Mouse (Mus musculus) limb, embryonic 15.5 days (tissue): ENCODE measurements around the gene Gamt. TPM values are rescaled to one million over a fixed set of nuclear protein-coding genes. Genes with fewer than 3 reads are reported as not detected.

ENCODE experiments used
- ATAC-seq: fragments of 200-750 bp; cut with Nextera tagmentation; 2 replicates; pipeline ENCODE4 v1.8.0; 2017; ENCODE audit warnings: low read depth, moderate TSS enrichment; ENCODE audit not compliant: insufficient number of reproducible peaks, low FRiP score, low TSS enrichment
- H3K27ac ChIP-seq: fragments of 300-500 bp; sonication (generic); 2 replicates; pipeline ENCODE4 v1.5.1; 2015; ENCODE audit warnings: moderate library complexity, mild to moderate bottlenecking, inconsistent platforms
- H3K27me3 ChIP-seq: fragments of 300-500 bp; sonication (generic); 2 replicates; pipeline ENCODE4 v1.6.1; 2015; ENCODE audit warnings: inconsistent platforms
- H3K36me3 ChIP-seq: fragments of 300-500 bp; sonication (generic); 2 replicates; pipeline ENCODE4 v1.6.1; 2015; ENCODE audit warnings: inconsistent platforms
- H3K4me1 ChIP-seq: fragments of 300-500 bp; sonication (generic); 2 replicates; pipeline ENCODE4 v1.6.1; 2015; ENCODE audit warnings: inconsistent platforms
- H3K4me2 ChIP-seq: fragments of 300-500 bp; sonication (generic); 2 replicates; pipeline ENCODE4 v1.6.1; 2015; ENCODE audit warnings: mild to moderate bottlenecking, inconsistent platforms
- H3K4me3 ChIP-seq: fragments of 300-500 bp; sonication (generic); 2 replicates; pipeline ENCODE4 v1.5.1; 2015; ENCODE audit warnings: mild to moderate bottlenecking, inconsistent platforms
- H3K9ac ChIP-seq: fragments of 300-500 bp; sonication (generic); 2 replicates; pipeline ENCODE4 v1.6.1; 2015; ENCODE audit warnings: inconsistent platforms
- H3K9me3 ChIP-seq: fragments of 300-500 bp; sonication (generic); 2 replicates; pipeline ENCODE4 v1.6.1; 2016; ENCODE audit warnings: inconsistent platforms
- WGBS: fragments of 180-500 bp; shearing (Covaris S2); methylation state at CpG from one replicate; pipeline ENCODE4 v1.1.7; 2015; 5-methylcytosine and 5-hydroxymethylcytosine counted together
- polyA plus RNA-seq: library from polyadenylated mRNA; unstranded; fragments of >200 nt; fragmentation: Nextera tagmentation; extraction: Ambion mirVana; gene quantifications from 2 replicates; pipeline ENCODE4 v1.2.1, GENCODE M21; 2015

Gene Gamt
- polyA plus RNA-seq, 1 experiment from 2014 or later: 64.4 TPM

- peak; percentile 45 for ATAC-seq
- WGBS: under 1% methylated on average over 70 of the region's 81 CpGs
- H3K27ac ChIP-seq: peak overlapping the region; percentile 87
- peaks cover 8% of the 10 kb centered on the region for H3K36me3 ChIP-seq
- H3K9ac ChIP-seq: peak overlapping the region; percentile 92
- no peaks in the 10 kb centered on the region for H3K27me3 ChIP-seq
- peaks cover 69% of the 10 kb centered on the region for H3K4me1 ChIP-seq
- peak overlapping the region; percentile 69 for H3K4me2 ChIP-seq
- H3K4me3 ChIP-seq: peak overlapping the region; percentile 97
- H3K9me3 ChIP-seq: no peaks in the 10 kb centered on the region
Measured at GRCm38 (mm10) chr10:80264341-80265148, 3.7 kb upstream of the Gamt start.

GRCm38 (mm10) chr10:80262776-80263365 lies 2.1 kb upstream of the Gamt start:
- no peak for ATAC-seq
- Histone ChIP-seq H3K4me1 (peaks cover 63% of the 10 kb centered on the region), H3K36me3 (peaks cover 15% of the 10 kb centered on the region)

GRCm38 (mm10) chr10:80262169-80262568 lies 1.4 kb upstream of the Gamt start:
- H3K4me2 ChIP-seq: peak overlapping the region; percentile 92
- no peaks in the 10 kb centered on the region for H3K27me3 ChIP-seq
- H3K27ac ChIP-seq: peak overlapping the region; percentile 99
- peaks cover 56% of the 10 kb centered on the region for H3K4me1 ChIP-seq
- 0 out of 2 replicates have a peak overlapping the region, but pooled peaks have one; percentile 55 for H3K9ac ChIP-seq
- ATAC-seq: no peak
- peaks cover 20% of the 10 kb centered on the region for H3K36me3 ChIP-seq
- WGBS: 72% methylated on average over 12 of the region's 12 CpGs
- peak overlapping the region; percentile 55 for H3K4me3 ChIP-seq
- H3K9me3 ChIP-seq: no peaks in the 10 kb centered on the region

More at GRCm38 (mm10) chr10:80262776-80263365, 2.1 kb upstream of the Gamt start:
- Histone ChIP-seq H3K27ac (no peak overlapping the region), H3K9ac (no peak overlapping the region), H3K4me2 (no peak overlapping the region), H3K4me3 (no peak overlapping the region), H3K27me3 (no peaks in the 10 kb centered on the region), H3K9me3 (no peaks in the 10 kb centered on the region)
- 91% methylated on average over 10 of the region's 10 CpGs for WGBS

GRCm38 (mm10) chr10:80261585-80261968 lies 765 bp upstream of the Gamt start:
- Histone ChIP-seq H3K4me1 (peaks cover 51% of the 10 kb centered on the region), H3K4me2 (peak overlapping the region; percentile 92), H3K36me3 (peaks cover 26% of the 10 kb centered on the region), H3K4me3 (peak overlapping the region; percentile 55), H3K27me3 (no peaks in the 10 kb centered on the region), H3K9ac (peak overlapping the region; percentile 55), H3K27ac (peak overlapping the region; percentile 99), H3K9me3 (no peaks in the 10 kb centered on the region)
- ATAC-seq: peak; percentile 67
- 1% methylated on average over 14 of the region's 14 CpGs for WGBS

GRCm38 (mm10) chr10:80259861-80260641 lies 761 bp downstream of the Gamt start:
- Histone ChIP-seq H3K9ac (peak overlapping the region; percentile 62), H3K9me3 (no peaks in the 10 kb centered on the region), H3K4me1 (peaks cover 42% of the 10 kb centered on the region), H3K27ac (peak overlapping the region; percentile 99), H3K4me2 (peak overlapping the region; percentile 92), H3K4me3 (peak overlapping the region; percentile 55), H3K36me3 (peaks cover 42% of the 10 kb centered on the region), H3K27me3 (no peaks in the 10 kb centered on the region)
- ATAC-seq: no peak
- WGBS: 8% methylated on average over 19 of the region's 19 CpGs

GRCm38 (mm10) chr10:80259463-80259805 lies 1.4 kb downstream of the Gamt start:
- WGBS: 74% methylated on average over 6 of the region's 6 CpGs
- ATAC-seq: no peak
- H3K9me3 ChIP-seq: no peaks in the 10 kb centered on the region
- peaks cover 48% of the 10 kb centered on the region for H3K36me3 ChIP-seq
- no peaks in the 10 kb centered on the region for H3K27me3 ChIP-seq
- H3K4me2 ChIP-seq: peak overlapping the region; percentile 92
- peak overlapping the region; percentile 99; the same call in 1 of the 2 replicates for H3K27ac ChIP-seq
- peaks cover 42% of the 10 kb centered on the region for H3K4me1 ChIP-seq
- 0 out of 2 replicates have a peak overlapping the region, but pooled peaks have one; percentile 62 for H3K9ac ChIP-seq
- peak overlapping the region; percentile 55 for H3K4me3 ChIP-seq

- 88% methylated on average over 14 of the region's 14 CpGs for WGBS
- no peak for ATAC-seq
- Histone ChIP-seq H3K9ac (0 out of 2 replicates have a peak overlapping the region, but pooled peaks have one; percentile 2), H3K4me2 (peak overlapping the region; percentile 92), H3K27me3 (no peaks in the 10 kb centered on the region), H3K4me1 (peaks cover 39% of the 10 kb centered on the region), H3K27ac (no peak overlapping the region), H3K4me3 (peak overlapping the region; percentile 55; the same call in 1 of the 2 replicates), H3K36me3 (peaks cover 53% of the 10 kb centered on the region), H3K9me3 (no peaks in the 10 kb centered on the region)
Measured at GRCm38 (mm10) chr10:80258752-80259462, 1.9 kb downstream of the Gamt start.

GRCm38 (mm10) chr10:80257936-80258335 lies 2.9 kb downstream of the Gamt start:
- Histone ChIP-seq H3K4me3 (no peak overlapping the region), H3K36me3 (peaks cover 62% of the 10 kb centered on the region), H3K4me2 (no peak overlapping the region), H3K27me3 (no peaks in the 10 kb centered on the region), H3K9ac (no peak overlapping the region), H3K27ac (no peak overlapping the region), H3K9me3 (no peaks in the 10 kb centered on the region), H3K4me1 (peaks cover 34% of the 10 kb centered on the region)
- ATAC-seq: no peak
- WGBS: 62% methylated on average over 2 of the region's 2 CpGs

GRCm38 (mm10) chr10:80255881-80256535 lies 4.8 kb downstream of the Gamt start:
- WGBS: 87% methylated on average over 5 of the region's 5 CpGs
- Histone ChIP-seq H3K27ac (no peak overlapping the region), H3K4me1 (peaks cover 21% of the 10 kb centered on the region), H3K27me3 (no peaks in the 10 kb centered on the region), H3K36me3 (peaks cover 67% of the 10 kb centered on the region), H3K4me3 (no peak overlapping the region), H3K9ac (no peak overlapping the region), H3K4me2 (no peak overlapping the region), H3K9me3 (no peaks in the 10 kb centered on the region)
- no peak for ATAC-seq

- ATAC-seq: no peak
- 94% methylated on average over 26 of the region's 26 CpGs for WGBS
- no peak overlapping the region for H3K4me3 ChIP-seq
- no peak overlapping the region for H3K4me2 ChIP-seq
- no peak overlapping the region for H3K9ac ChIP-seq
- no peaks in the 10 kb centered on the region for H3K9me3 ChIP-seq
- H3K27ac ChIP-seq: no peak overlapping the region
- no peaks in the 10 kb centered on the region for H3K27me3 ChIP-seq
- peaks cover 67% of the 10 kb centered on the region for H3K36me3 ChIP-seq
- peaks cover 21% of the 10 kb centered on the region for H3K4me1 ChIP-seq
Measured at GRCm38 (mm10) chr10:80254331-80255297, 6.2 kb downstream of the Gamt start.
